Mouse (Mus musculus): ENCODE data around the gene Pard3. TPM values are rescaled to one million over a fixed set of nuclear protein-coding genes. Genes with fewer than 3 reads are reported as not detected.

Pard3 gene
- polyA plus RNA-seq, 1 experiment from 2014 or later: 5.4 TPM

- WGBS (ENCODE audit: insufficient replicate concordance): 63% methylated on average over 8 of the region's 8 CpGs
- Histone ChIP-seq H3K4me1 (replicated peaks) (peaks cover 10% of the 10 kb centered on the region), H3K4me3 (replicated peaks) (no peak overlapping the region), H3K9ac (no peak overlapping the region), H3K4me2 (no peak overlapping the region), H3K27me3 (no peaks in the 10 kb centered on the region), H3K9me3 (replicated peaks) (no peaks in the 10 kb centered on the region), H3K27ac (no peak overlapping the region), H3K36me3 (no peaks in the 10 kb centered on the region)
- ATAC-seq (ENCODE audit: low read depth) (no peak), DNase-seq (no peak)
These were observed 201.2 kb downstream of the Pard3 start for GRCm38 (mm10) chr8:127264691-127265470.

- H3K9ac ChIP-seq: no peak overlapping the region
- H3K27me3 ChIP-seq: no peaks in the 10 kb centered on the region
- H3K27ac ChIP-seq: no peak overlapping the region
- H3K4me2 ChIP-seq: no peak overlapping the region
- H3K36me3 ChIP-seq: no peaks in the 10 kb centered on the region
- H3K4me1 ChIP-seq (replicated peaks): peaks cover 10% of the 10 kb centered on the region
- no peak overlapping the region for H3K4me3 ChIP-seq (replicated peaks)
- no peak for DNase-seq
- 58% methylated on average over 5 of the region's 5 CpGs for WGBS (ENCODE audit: insufficient replicate concordance)
- H3K9me3 ChIP-seq (replicated peaks): no peaks in the 10 kb centered on the region
- no peak for ATAC-seq (ENCODE audit: low read depth)
These were observed 203.1 kb downstream of the Pard3 start for GRCm38 (mm10) chr8:127266777-127267176.

GRCm38 (mm10) chr8:127268239-127269024, 204.7 kb downstream of the Pard3 start:
- Histone ChIP-seq H3K36me3 (no peaks in the 10 kb centered on the region), H3K4me2 (no peak overlapping the region), H3K9me3 (replicated peaks) (no peaks in the 10 kb centered on the region), H3K4me1 (replicated peaks) (peaks cover 10% of the 10 kb centered on the region), H3K4me3 (replicated peaks) (no peak overlapping the region), H3K27me3 (no peaks in the 10 kb centered on the region), H3K9ac (no peak overlapping the region), H3K27ac (no peak overlapping the region)
- no peak for ATAC-seq (ENCODE audit: low read depth)
- DNase-seq: no peak
- 51% methylated on average over 12 of the region's 12 CpGs for WGBS (ENCODE audit: insufficient replicate concordance)

GRCm38 (mm10) chr8:127269082-127269747, 205.5 kb downstream of the Pard3 start:
- Histone ChIP-seq H3K27me3 (no peaks in the 10 kb centered on the region), H3K9ac (no peak overlapping the region), H3K4me3 (replicated peaks) (no peak overlapping the region), H3K4me1 (replicated peaks) (peaks cover 10% of the 10 kb centered on the region), H3K27ac (no peak overlapping the region), H3K36me3 (no peaks in the 10 kb centered on the region), H3K4me2 (no peak overlapping the region), H3K9me3 (replicated peaks) (no peaks in the 10 kb centered on the region)
- WGBS (ENCODE audit: insufficient replicate concordance): 40% methylated on average over 2 of the region's 2 CpGs
- DNase-seq: no peak
- no peak for ATAC-seq (ENCODE audit: low read depth)

- H3K4me1 ChIP-seq (replicated peaks): peaks cover 10% of the 10 kb centered on the region
- H3K36me3 ChIP-seq: no peaks in the 10 kb centered on the region
- H3K4me2 ChIP-seq: no peak overlapping the region
- 70% methylated on average over 3 of the region's 3 CpGs for WGBS (ENCODE audit: insufficient replicate concordance)
- no peaks in the 10 kb centered on the region for H3K27me3 ChIP-seq
- no peaks in the 10 kb centered on the region for H3K9me3 ChIP-seq (replicated peaks)
- H3K9ac ChIP-seq: no peak overlapping the region
- no peak overlapping the region for H3K27ac ChIP-seq
- H3K4me3 ChIP-seq (replicated peaks): no peak overlapping the region
- no peak for ATAC-seq (ENCODE audit: low read depth)
- no peak for DNase-seq
These were observed 207.5 kb downstream of the Pard3 start for GRCm38 (mm10) chr8:127271186-127271585.

GRCm38 (mm10) chr8:127280299-127280974, 216.7 kb downstream of the Pard3 start:
- Histone ChIP-seq H3K4me1 (replicated peaks) (no peaks in the 10 kb centered on the region), H3K9ac (no peak overlapping the region), H3K27me3 (no peaks in the 10 kb centered on the region), H3K4me3 (replicated peaks) (no peak overlapping the region), H3K27ac (no peak overlapping the region), H3K36me3 (no peaks in the 10 kb centered on the region), H3K9me3 (replicated peaks) (no peaks in the 10 kb centered on the region), H3K4me2 (no peak overlapping the region)
- DNase-seq (no peak), ATAC-seq (ENCODE audit: low read depth) (no peak)
- WGBS (ENCODE audit: insufficient replicate concordance): 75% methylated on average over 7 of the region's 7 CpGs

- H3K9me3 ChIP-seq (replicated peaks): no peaks in the 10 kb centered on the region
- H3K4me3 ChIP-seq (replicated peaks): no peak overlapping the region
- H3K4me2 ChIP-seq: no peak overlapping the region
- ATAC-seq (ENCODE audit: low read depth): no peak
- H3K27ac ChIP-seq: no peak overlapping the region
- no peaks in the 10 kb centered on the region for H3K27me3 ChIP-seq
- H3K4me1 ChIP-seq (replicated peaks): no peaks in the 10 kb centered on the region
- H3K36me3 ChIP-seq: no peaks in the 10 kb centered on the region
- WGBS (ENCODE audit: insufficient replicate concordance): 61% methylated on average over 4 of the region's 4 CpGs
- H3K9ac ChIP-seq: no peak overlapping the region
- DNase-seq: no peak
These were observed 217.3 kb downstream of the Pard3 start for GRCm38 (mm10) chr8:127281035-127281434.

GRCm38 (mm10) chr8:127284462-127285216, 220.9 kb downstream of the Pard3 start:
- Histone ChIP-seq H3K4me3 (replicated peaks) (no peak overlapping the region), H3K27ac (no peak overlapping the region), H3K36me3 (no peaks in the 10 kb centered on the region), H3K9ac (no peak overlapping the region), H3K27me3 (no peaks in the 10 kb centered on the region), H3K4me2 (no peak overlapping the region), H3K9me3 (replicated peaks) (no peaks in the 10 kb centered on the region), H3K4me1 (replicated peaks) (no peaks in the 10 kb centered on the region)
- no peak for DNase-seq
- WGBS (ENCODE audit: insufficient replicate concordance): 67% methylated on average over 9 of the region's 9 CpGs
- no peak for ATAC-seq (ENCODE audit: low read depth)

GRCm38 (mm10) chr8:127287816-127288215, 224.1 kb downstream of the Pard3 start:
- Histone ChIP-seq H3K27me3 (no peaks in the 10 kb centered on the region), H3K4me3 (replicated peaks) (no peak overlapping the region), H3K27ac (no peak overlapping the region), H3K4me2 (no peak overlapping the region), H3K4me1 (replicated peaks) (no peaks in the 10 kb centered on the region), H3K9ac (no peak overlapping the region), H3K36me3 (no peaks in the 10 kb centered on the region), H3K9me3 (replicated peaks) (no peaks in the 10 kb centered on the region)
- WGBS (ENCODE audit: insufficient replicate concordance): 68% methylated on average over 10 of the region's 10 CpGs
- ATAC-seq (ENCODE audit: low read depth) (no peak), DNase-seq (no peak)

- Histone ChIP-seq H3K9me3 (replicated peaks) (no peaks in the 10 kb centered on the region), H3K36me3 (no peaks in the 10 kb centered on the region), H3K9ac (no peak overlapping the region), H3K4me2 (no peak overlapping the region), H3K4me1 (replicated peaks) (no peaks in the 10 kb centered on the region), H3K27ac (no peak overlapping the region), H3K4me3 (replicated peaks) (no peak overlapping the region), H3K27me3 (no peaks in the 10 kb centered on the region)
- peak; percentile 51; the same call in 1 of the 2 replicates for ATAC-seq (ENCODE audit: low read depth)
- WGBS (ENCODE audit: insufficient replicate concordance): 66% methylated on average over 5 of the region's 5 CpGs
- no peak for DNase-seq
These were observed 228.6 kb downstream of the Pard3 start for GRCm38 (mm10) chr8:127292307-127292706.
